Mouse (Mus musculus) embryonic facial prominence, embryonic 11.5 days (tissue): ENCODE measurements around the gene Pitpnc1. TPM values are rescaled to one million over a fixed set of nuclear protein-coding genes. Genes with fewer than 3 reads are reported as not detected.

Experiments used
- ATAC-seq: fragments of 200-750 bp; cut with Nextera tagmentation; replicated peaks from 2 replicates; pipeline ENCODE4 v1.8.0; 2017; ENCODE audit warnings: low read depth; ENCODE audit not compliant: insufficient number of reproducible peaks, low FRiP score, low TSS enrichment
- DNase-seq: peaks from one replicate; pipeline ENCODE4 v3.0.0-alpha.2; 2015; ENCODE audit warnings: low spot score
- H3K27ac ChIP-seq: fragments of 300-500 bp; sonication (generic); replicated peaks from 2 replicates; pipeline ENCODE4 v1.5.1; 2014; ENCODE audit warnings: mild to moderate bottlenecking, low read depth, low read length, control low read depth
- H3K27me3 ChIP-seq: fragments of 300-500 bp; sonication (generic); 2 replicates; pipeline ENCODE4 v1.6.1; 2014; ENCODE audit warnings: mild to moderate bottlenecking, low read length, moderate library complexity, mixed read lengths; ENCODE audit not compliant: control insufficient read depth, insufficient read depth
- H3K36me3 ChIP-seq: fragments of 300-500 bp; sonication (generic); replicated peaks from 2 replicates; pipeline ENCODE4 v1.6.1; 2014; ENCODE audit warnings: low read depth, mild to moderate bottlenecking, low read length, moderate library complexity, mixed read lengths; ENCODE audit not compliant: control insufficient read depth, insufficient read depth
- H3K4me1 ChIP-seq: fragments of 300-500 bp; sonication (generic); 2 replicates; pipeline ENCODE4 v1.6.1; 2014; ENCODE audit warnings: low read length, mixed read lengths; ENCODE audit not compliant: control insufficient read depth, insufficient read depth
- H3K4me2 ChIP-seq: fragments of 300-500 bp; sonication (generic); 2 replicates; pipeline ENCODE4 v1.6.1; 2014; ENCODE audit warnings: low read depth, mild to moderate bottlenecking, control low read depth, low read length, moderate library complexity
- H3K4me3 ChIP-seq: fragments of 300-500 bp; sonication (generic); 2 replicates; pipeline ENCODE4 v1.5.1; 2014; ENCODE audit warnings: low read depth, low read length, control low read depth
- H3K9ac ChIP-seq: fragments of 300-500 bp; sonication (generic); replicated peaks from 2 replicates; pipeline ENCODE4 v1.6.1; 2014; ENCODE audit warnings: mild to moderate bottlenecking, control low read depth, low read length
- H3K9me3 ChIP-seq: fragments of 300-500 bp; sonication (generic); replicated peaks from 2 replicates; pipeline ENCODE4 v1.6.1; 2016; ENCODE audit warnings: mild to moderate bottlenecking, low read length, inconsistent platforms, mixed read lengths; ENCODE audit not compliant: control insufficient read depth
- WGBS: fragments of 180-500 bp; shearing (Covaris S2); extraction: QIAGEN DNeasy Blood & Tissue Kit; methylation state at CpG from one replicate; pipeline ENCODE4 v1.1.7; 2014; 5-methylcytosine and 5-hydroxymethylcytosine counted together
- polyA plus RNA-seq: library from polyadenylated mRNA; unstranded; fragments of >200 nt; fragmentation: Nextera tagmentation; extraction: Ambion mirVana; gene quantifications from 2 replicates; pipeline ENCODE4 v1.2.1, GENCODE M21; 2014

Gene Pitpnc1
- polyA plus RNA-seq, 1 experiment from 2014 or later = 45.1 TPM

- no peaks in the 10 kb centered on the region for H3K4me1 ChIP-seq
- no peaks in the 10 kb centered on the region for H3K36me3 ChIP-seq
- no peaks in the 10 kb centered on the region for H3K27me3 ChIP-seq
- no peak overlapping the region for H3K9ac ChIP-seq
- no peak for ATAC-seq
- no peak overlapping the region for H3K4me3 ChIP-seq
- 93% methylated on average over 7 of the region's 7 CpGs for WGBS
- H3K27ac ChIP-seq = no peak overlapping the region
- H3K4me2 ChIP-seq = no peak overlapping the region
- DNase-seq = no peak
- H3K9me3 ChIP-seq = no peaks in the 10 kb centered on the region
Measured at GRCm38 (mm10) chr11:107452053-107452452, 18.4 kb downstream of the Pitpnc1 start.

GRCm38 (mm10) chr11:107451106-107451505 lies 19.4 kb downstream of the Pitpnc1 start:
- Histone ChIP-seq H3K4me2 (no peak overlapping the region), H3K27me3 (no peaks in the 10 kb centered on the region), H3K9me3 (no peaks in the 10 kb centered on the region), H3K4me3 (no peak overlapping the region), H3K9ac (no peak overlapping the region), H3K4me1 (no peaks in the 10 kb centered on the region), H3K36me3 (no peaks in the 10 kb centered on the region), H3K27ac (no peak overlapping the region)
- no peak for DNase-seq
- no peak for ATAC-seq
- 87% methylated on average over 10 of the region's 10 CpGs for WGBS

GRCm38 (mm10) chr11:107450097-107450496 lies 20.4 kb downstream of the Pitpnc1 start:
- no peak for ATAC-seq
- Histone ChIP-seq H3K9me3 (no peaks in the 10 kb centered on the region), H3K27me3 (no peaks in the 10 kb centered on the region), H3K27ac (no peak overlapping the region), H3K36me3 (no peaks in the 10 kb centered on the region), H3K4me3 (no peak overlapping the region), H3K4me1 (no peaks in the 10 kb centered on the region), H3K4me2 (no peak overlapping the region), H3K9ac (no peak overlapping the region)
- 93% methylated on average over 6 of the region's 6 CpGs for WGBS
- DNase-seq = no peak

GRCm38 (mm10) chr11:107449169-107449910 lies 21.2 kb downstream of the Pitpnc1 start:
- no peaks in the 10 kb centered on the region for H3K4me1 ChIP-seq
- H3K36me3 ChIP-seq = no peaks in the 10 kb centered on the region
- DNase-seq (no peak), ATAC-seq (no peak)
- H3K4me3 ChIP-seq = no peak overlapping the region
- no peak overlapping the region for H3K4me2 ChIP-seq
- no peaks in the 10 kb centered on the region for H3K9me3 ChIP-seq
- WGBS = 72% methylated on average over 17 of the region's 17 CpGs
- H3K27ac ChIP-seq = no peak overlapping the region
- H3K9ac ChIP-seq = no peak overlapping the region
- no peaks in the 10 kb centered on the region for H3K27me3 ChIP-seq

GRCm38 (mm10) chr11:107447915-107448314 lies 22.6 kb downstream of the Pitpnc1 start:
- H3K27ac ChIP-seq = no peak overlapping the region
- no peaks in the 10 kb centered on the region for H3K36me3 ChIP-seq
- WGBS = 88% methylated on average over 9 of the region's 9 CpGs

GRCm38 (mm10) chr11:107447349-107447748 lies 23.1 kb downstream of the Pitpnc1 start:
- H3K9ac ChIP-seq = no peak overlapping the region
- no peak overlapping the region for H3K4me2 ChIP-seq
- DNase-seq = no peak
- H3K36me3 ChIP-seq = no peaks in the 10 kb centered on the region
- no peak overlapping the region for H3K27ac ChIP-seq
- no peak overlapping the region for H3K4me3 ChIP-seq
- H3K27me3 ChIP-seq = no peaks in the 10 kb centered on the region
- 78% methylated on average over 5 of the region's 5 CpGs for WGBS
- H3K4me1 ChIP-seq = no peaks in the 10 kb centered on the region
- ATAC-seq = no peak
- no peaks in the 10 kb centered on the region for H3K9me3 ChIP-seq

More at GRCm38 (mm10) chr11:107447915-107448314, 22.6 kb downstream of the Pitpnc1 start:
- Histone ChIP-seq H3K4me3 (no peak overlapping the region), H3K9me3 (no peaks in the 10 kb centered on the region), H3K27me3 (no peaks in the 10 kb centered on the region), H3K4me2 (no peak overlapping the region), H3K4me1 (no peaks in the 10 kb centered on the region), H3K9ac (no peak overlapping the region)
- ATAC-seq (no peak), DNase-seq (no peak)

GRCm38 (mm10) chr11:107446650-107447049 lies 23.8 kb downstream of the Pitpnc1 start:
- 82% methylated on average over 6 of the region's 6 CpGs for WGBS
- Histone ChIP-seq H3K4me2 (no peak overlapping the region), H3K4me3 (no peak overlapping the region)

GRCm38 (mm10) chr11:107445683-107446082 lies 24.8 kb downstream of the Pitpnc1 start:
- H3K4me2 ChIP-seq = no peak overlapping the region
- no peak overlapping the region for H3K27ac ChIP-seq
- DNase-seq (no peak), ATAC-seq (no peak)
- no peak overlapping the region for H3K9ac ChIP-seq
- no peaks in the 10 kb centered on the region for H3K4me1 ChIP-seq
- WGBS = 92% methylated on average over 3 of the region's 3 CpGs
- H3K27me3 ChIP-seq = no peaks in the 10 kb centered on the region
- H3K36me3 ChIP-seq = no peaks in the 10 kb centered on the region
- H3K4me3 ChIP-seq = no peak overlapping the region
- H3K9me3 ChIP-seq = no peaks in the 10 kb centered on the region

More at GRCm38 (mm10) chr11:107446650-107447049, 23.8 kb downstream of the Pitpnc1 start:
- Histone ChIP-seq H3K9ac (no peak overlapping the region), H3K4me1 (no peaks in the 10 kb centered on the region), H3K36me3 (no peaks in the 10 kb centered on the region), H3K9me3 (no peaks in the 10 kb centered on the region), H3K27me3 (no peaks in the 10 kb centered on the region), H3K27ac (no peak overlapping the region)
- DNase-seq = no peak
- ATAC-seq = no peak
